Mouse (Mus musculus): ENCODE data around the gene Ptpra. TPM values are rescaled to one million over a fixed set of nuclear protein-coding genes. Genes with fewer than 3 reads are reported as not detected.
"Not testable (repeated sequence)": the region's sequence is repeated elsewhere in the genome, so short reads cannot be mapped to it uniquely, and the experiment has no call there.

The Ptpra gene
- polyA plus RNA-seq, 1 experiment from 2014 or later, result 96.8 TPM

DNA sequence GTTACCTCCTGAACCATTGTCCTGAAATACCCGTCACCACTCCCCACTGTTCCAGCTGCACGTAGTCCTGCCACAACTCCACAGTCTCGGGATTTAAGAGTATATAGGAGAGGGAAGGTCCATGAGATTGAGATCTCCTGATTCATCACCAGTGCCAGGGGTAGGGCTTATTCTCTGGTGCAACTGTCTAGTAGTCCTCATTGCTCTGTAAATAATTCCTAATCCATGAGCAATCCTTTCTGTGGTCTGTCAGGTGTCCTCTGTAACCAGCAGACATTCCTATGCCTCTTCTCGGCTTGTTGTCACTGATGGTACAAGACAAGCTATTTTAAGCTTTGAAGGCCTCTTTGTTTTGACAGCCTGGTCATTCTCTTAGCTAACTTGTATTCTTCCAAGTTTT is 46.9 kb downstream of the Ptpra start:
- no peak overlapping the region for H3K27ac ChIP-seq (replicated peaks; ENCODE audit: low read depth, low read length)

DNA sequence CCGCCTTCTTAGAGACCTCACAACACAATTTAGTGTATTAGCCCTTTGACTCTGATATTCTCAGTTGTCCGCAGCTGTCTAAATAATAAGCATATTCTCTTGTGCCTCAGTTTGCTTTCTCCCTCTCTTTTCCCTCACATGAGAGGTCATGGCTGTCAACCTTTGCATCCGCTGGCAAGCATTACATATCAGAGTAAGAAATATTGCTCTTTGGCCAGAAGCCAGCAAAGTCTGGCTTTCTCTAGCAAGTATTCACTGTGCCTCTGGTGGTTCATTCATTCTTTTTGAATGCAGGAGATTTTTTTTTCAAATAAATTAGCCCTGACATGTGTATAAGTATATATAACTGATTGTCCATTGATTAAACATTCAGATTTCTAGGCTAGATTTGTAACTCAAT is 49.5 kb downstream of the Ptpra start:
- peak; percentile 3 for DNase-seq (ENCODE audit: low spot score)
- H3K4me3 ChIP-seq (ENCODE audit: low read depth, low read length), result no peak overlapping the region
- no peaks in the 10 kb centered on the region for H3K36me3 ChIP-seq (replicated peaks; ENCODE audit: control insufficient read depth, insufficient read depth, low read depth, low read length)
- H3K27ac ChIP-seq (replicated peaks; ENCODE audit: low read depth, low read length), result no peak overlapping the region
- ATAC-seq (replicated peaks; ENCODE audit: insufficient number of reproducible peaks, low FRiP score, low TSS enrichment, low read depth), result no peak
- WGBS, result 87% methylated on average over 3 of the region's 3 CpGs
- H3K27me3 ChIP-seq (ENCODE audit: control insufficient read depth, insufficient read depth, low read length), result no peaks in the 10 kb centered on the region
- H3K9me3 ChIP-seq (replicated peaks; ENCODE audit: control insufficient read depth, low read length), result no peaks in the 10 kb centered on the region
- H3K9ac ChIP-seq (replicated peaks; ENCODE audit: low read length), result no peak overlapping the region
- no peaks in the 10 kb centered on the region for H3K4me1 ChIP-seq (ENCODE audit: control insufficient read depth, insufficient read depth, low read length)
- no peak overlapping the region for H3K4me2 ChIP-seq (ENCODE audit: low read depth, low read length)

More for the DNA sequence above, 46.9 kb downstream of the Ptpra start:
- Histone ChIP-seq H3K27me3 (ENCODE audit: control insufficient read depth, insufficient read depth, low read length) (no peaks in the 10 kb centered on the region), H3K36me3 (replicated peaks; ENCODE audit: control insufficient read depth, insufficient read depth, low read depth, low read length) (no peaks in the 10 kb centered on the region), H3K4me3 (ENCODE audit: low read depth, low read length) (no peak overlapping the region), H3K9me3 (replicated peaks; ENCODE audit: control insufficient read depth, low read length) (no peaks in the 10 kb centered on the region), H3K4me1 (ENCODE audit: control insufficient read depth, insufficient read depth, low read length) (no peaks in the 10 kb centered on the region), H3K4me2 (ENCODE audit: low read depth, low read length) (no peak overlapping the region), H3K9ac (replicated peaks; ENCODE audit: low read length) (no peak overlapping the region)
- ATAC-seq (replicated peaks; ENCODE audit: insufficient number of reproducible peaks, low FRiP score, low TSS enrichment, low read depth), result no peak
- no peak for DNase-seq (ENCODE audit: low spot score)
- 69% methylated on average over 4 of the region's 4 CpGs for WGBS

DNA sequence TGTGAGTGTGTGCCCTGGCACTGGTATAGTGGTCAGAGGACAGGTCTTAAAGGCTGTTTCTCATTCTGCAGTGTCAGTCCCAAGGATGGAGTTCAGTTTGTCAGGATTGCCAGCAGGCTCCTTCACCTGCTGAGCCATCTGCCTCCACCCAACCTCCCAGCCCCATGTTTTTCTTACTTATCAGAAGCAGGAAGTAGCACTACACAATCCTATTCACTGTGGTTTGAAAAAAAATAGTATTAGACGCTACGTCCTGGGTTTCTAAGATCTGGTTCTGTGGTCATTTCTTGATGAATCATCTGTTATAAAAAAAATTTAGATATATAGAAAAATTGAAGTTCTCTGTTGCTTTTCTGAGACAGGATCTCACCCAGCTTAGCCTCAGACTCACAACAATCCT is 51.5 kb downstream of the Ptpra start:
- DNase-seq (ENCODE audit: low spot score) (no peak), ATAC-seq (replicated peaks; ENCODE audit: insufficient number of reproducible peaks, low FRiP score, low TSS enrichment, low read depth) (no peak)
- WGBS, result 97% methylated on average over 2 of the region's 2 CpGs
- H3K4me1 ChIP-seq (ENCODE audit: control insufficient read depth, insufficient read depth, low read length), result no peaks in the 10 kb centered on the region
- H3K36me3 ChIP-seq (replicated peaks; ENCODE audit: control insufficient read depth, insufficient read depth, low read depth, low read length), result no peaks in the 10 kb centered on the region
- no peak overlapping the region for H3K27ac ChIP-seq (replicated peaks; ENCODE audit: low read depth, low read length)
- H3K9ac ChIP-seq (replicated peaks; ENCODE audit: low read length), result no peak overlapping the region
- no peaks in the 10 kb centered on the region for H3K27me3 ChIP-seq (ENCODE audit: control insufficient read depth, insufficient read depth, low read length)
- H3K9me3 ChIP-seq (replicated peaks; ENCODE audit: control insufficient read depth, low read length), result no peaks in the 10 kb centered on the region
- no peak overlapping the region for H3K4me2 ChIP-seq (ENCODE audit: low read depth, low read length)
- no peak overlapping the region for H3K4me3 ChIP-seq (ENCODE audit: low read depth, low read length)

DNA sequence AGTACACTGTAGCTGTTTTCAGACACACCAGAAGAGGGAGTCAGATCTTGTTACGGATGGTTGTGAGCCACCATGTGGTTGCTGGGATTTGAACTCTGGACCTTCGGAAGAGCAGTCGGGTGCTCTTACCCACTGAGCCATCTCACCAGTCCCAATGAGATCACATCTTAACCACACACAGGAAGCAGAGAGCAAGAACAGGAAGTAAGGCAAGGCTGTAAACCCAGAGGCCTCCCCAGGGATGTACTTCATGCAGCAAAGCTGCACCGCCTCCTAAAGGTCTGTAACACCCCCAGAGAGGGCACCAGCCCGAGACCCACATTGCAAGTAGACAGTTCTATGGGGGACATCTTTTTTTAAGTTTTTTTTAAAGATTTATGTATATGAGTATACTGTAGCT is 61.5 kb downstream of the Ptpra start:
- ATAC-seq (replicated peaks; ENCODE audit: insufficient number of reproducible peaks, low FRiP score, low TSS enrichment, low read depth); H3K4me1 ChIP-seq (ENCODE audit: control insufficient read depth, insufficient read depth, low read length); H3K9ac ChIP-seq (replicated peaks; ENCODE audit: low read length); H3K4me2 ChIP-seq (ENCODE audit: low read depth, low read length); H3K36me3 ChIP-seq (replicated peaks; ENCODE audit: control insufficient read depth, insufficient read depth, low read depth, low read length); H3K9me3 ChIP-seq (replicated peaks; ENCODE audit: control insufficient read depth, low read length); H3K27ac ChIP-seq (replicated peaks; ENCODE audit: low read depth, low read length); H3K4me3 ChIP-seq (ENCODE audit: low read depth, low read length); DNase-seq (ENCODE audit: low spot score); H3K27me3 ChIP-seq (ENCODE audit: control insufficient read depth, insufficient read depth, low read length): not testable (repeated sequence)
- WGBS, result 94% methylated on average over 5 of the region's 5 CpGs

DNA sequence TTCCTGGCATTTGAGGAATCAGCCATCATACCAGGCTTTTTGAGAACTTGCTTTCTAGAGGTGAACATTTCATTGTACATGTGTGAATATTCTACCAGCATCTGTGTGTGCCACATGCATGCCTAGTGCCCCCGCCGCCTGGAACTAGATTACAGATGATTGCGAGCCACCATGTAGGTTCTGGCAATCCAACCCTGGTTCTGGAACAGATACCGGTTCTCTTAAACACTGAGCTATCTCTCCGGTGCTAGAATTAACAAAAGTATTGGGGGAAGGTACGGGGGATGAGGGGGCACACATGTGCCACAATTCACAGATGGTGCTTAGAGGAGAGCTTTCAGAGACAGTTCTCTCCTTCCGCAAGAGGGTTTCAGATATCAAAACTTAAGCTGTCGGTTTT is 63.8 kb downstream of the Ptpra start:
- no peak for ATAC-seq (replicated peaks; ENCODE audit: insufficient number of reproducible peaks, low FRiP score, low TSS enrichment, low read depth)
- Histone ChIP-seq H3K4me2 (ENCODE audit: low read depth, low read length) (no peak overlapping the region), H3K9ac (replicated peaks; ENCODE audit: low read length) (no peak overlapping the region), H3K4me3 (ENCODE audit: low read depth, low read length) (no peak overlapping the region), H3K27ac (replicated peaks; ENCODE audit: low read depth, low read length) (no peak overlapping the region), H3K27me3 (ENCODE audit: control insufficient read depth, insufficient read depth, low read length) (no peaks in the 10 kb centered on the region), H3K36me3 (replicated peaks; ENCODE audit: control insufficient read depth, insufficient read depth, low read depth, low read length) (no peaks in the 10 kb centered on the region; the same call in 1 of the 2 replicates), H3K4me1 (ENCODE audit: control insufficient read depth, insufficient read depth, low read length) (no peaks in the 10 kb centered on the region), H3K9me3 (replicated peaks; ENCODE audit: control insufficient read depth, low read length) (no peaks in the 10 kb centered on the region)
- no peak for DNase-seq (ENCODE audit: low spot score)
- 96% methylated on average over 8 of the region's 8 CpGs for WGBS

DNA sequence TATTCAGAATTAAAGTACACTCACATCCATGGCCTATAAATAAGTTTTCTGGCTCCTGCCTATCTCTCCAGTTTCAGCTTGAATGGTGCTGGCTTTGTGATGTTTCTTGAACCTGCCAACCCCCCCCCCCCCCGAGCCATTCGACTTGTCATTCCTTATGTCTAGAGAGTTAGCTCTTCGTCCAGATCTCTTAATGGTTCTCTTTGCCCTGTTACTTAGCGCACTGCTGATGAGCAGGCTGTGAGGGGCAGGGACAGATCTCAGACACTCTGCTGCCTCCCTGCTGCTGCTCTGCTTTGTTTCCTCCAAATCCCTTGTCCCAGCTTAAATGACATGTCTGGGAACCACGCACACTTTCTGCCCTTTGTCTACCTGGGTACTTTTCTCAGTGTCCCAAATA is 65.7 kb downstream of the Ptpra start:
- no peak overlapping the region for H3K9ac ChIP-seq (replicated peaks; ENCODE audit: low read length)

DNA sequence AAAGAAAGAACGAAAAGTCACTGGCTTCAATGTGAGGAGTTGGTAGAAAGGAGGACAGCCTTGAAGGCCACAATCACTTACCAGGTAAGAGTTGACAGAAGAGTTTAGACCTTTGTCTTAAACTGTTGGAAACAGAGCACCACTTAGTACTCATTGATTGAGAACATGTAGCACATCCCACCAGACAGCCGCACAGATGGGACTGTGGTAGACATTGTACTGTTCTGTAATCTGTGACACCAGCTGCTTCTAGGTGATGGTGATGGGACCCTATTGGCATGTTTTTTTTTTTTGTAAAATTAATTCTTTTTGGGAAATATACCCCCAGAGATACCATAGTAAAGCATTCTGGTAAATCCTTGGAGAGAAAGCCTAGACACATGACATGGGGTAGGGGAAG is 71.8 kb downstream of the Ptpra start:
- H3K4me2 ChIP-seq (ENCODE audit: low read depth, low read length), result no peak overlapping the region
- H3K9me3 ChIP-seq (replicated peaks; ENCODE audit: control insufficient read depth, low read length), result no peaks in the 10 kb centered on the region
- H3K27ac ChIP-seq (replicated peaks; ENCODE audit: low read depth, low read length), result no peak overlapping the region
- DNase-seq (ENCODE audit: low spot score), result no peak
- no peak for ATAC-seq (replicated peaks; ENCODE audit: insufficient number of reproducible peaks, low FRiP score, low TSS enrichment, low read depth)
- 88% methylated on average over 2 of the region's 2 CpGs for WGBS
- no peak overlapping the region for H3K9ac ChIP-seq (replicated peaks; ENCODE audit: low read length)
- no peaks in the 10 kb centered on the region for H3K36me3 ChIP-seq (replicated peaks; ENCODE audit: control insufficient read depth, insufficient read depth, low read depth, low read length)
- H3K27me3 ChIP-seq (ENCODE audit: control insufficient read depth, insufficient read depth, low read length), result no peaks in the 10 kb centered on the region
- no peak overlapping the region for H3K4me3 ChIP-seq (ENCODE audit: low read depth, low read length)
- no peaks in the 10 kb centered on the region for H3K4me1 ChIP-seq (ENCODE audit: control insufficient read depth, insufficient read depth, low read length)

More for the DNA sequence above, 65.7 kb downstream of the Ptpra start:
- no peak overlapping the region for H3K4me2 ChIP-seq (ENCODE audit: low read depth, low read length)
- no peaks in the 10 kb centered on the region for H3K9me3 ChIP-seq (replicated peaks; ENCODE audit: control insufficient read depth, low read length)
- no peaks in the 10 kb centered on the region; the same call in 1 of the 2 replicates for H3K36me3 ChIP-seq (replicated peaks; ENCODE audit: control insufficient read depth, insufficient read depth, low read depth, low read length)
- no peaks in the 10 kb centered on the region for H3K4me1 ChIP-seq (ENCODE audit: control insufficient read depth, insufficient read depth, low read length)
- WGBS, result 54% methylated on average over 5 of the region's 5 CpGs
- no peak for ATAC-seq (replicated peaks; ENCODE audit: insufficient number of reproducible peaks, low FRiP score, low TSS enrichment, low read depth)
- DNase-seq (ENCODE audit: low spot score), result no peak
- H3K27ac ChIP-seq (replicated peaks; ENCODE audit: low read depth, low read length), result no peak overlapping the region
- H3K4me3 ChIP-seq (ENCODE audit: low read depth, low read length), result no peak overlapping the region
- H3K27me3 ChIP-seq (ENCODE audit: control insufficient read depth, insufficient read depth, low read length), result no peaks in the 10 kb centered on the region

DNA sequence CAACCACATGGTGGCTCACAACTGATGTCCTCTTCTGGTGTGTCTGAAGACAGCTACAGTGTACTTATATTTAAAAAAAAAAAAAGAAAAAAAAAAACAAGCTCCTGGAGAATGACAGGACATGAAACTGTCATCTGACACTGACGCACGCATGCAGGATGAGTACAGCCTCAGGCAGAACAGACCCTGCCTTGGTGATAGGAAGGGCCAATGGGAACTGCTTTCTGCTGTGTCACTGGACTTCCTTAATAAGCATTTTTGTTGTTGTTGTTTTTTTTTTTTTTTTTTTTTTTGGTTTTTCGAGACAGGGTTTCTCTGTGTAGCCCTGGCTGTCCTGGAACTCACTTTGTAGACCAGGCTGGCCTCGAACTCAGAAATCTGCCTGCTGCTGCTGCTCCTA is 75.4 kb downstream of the Ptpra start:
- not testable (repeated sequence) for H3K27me3 ChIP-seq (ENCODE audit: control insufficient read depth, insufficient read depth, low read length); H3K9me3 ChIP-seq (replicated peaks; ENCODE audit: control insufficient read depth, low read length); DNase-seq (ENCODE audit: low spot score); H3K4me1 ChIP-seq (ENCODE audit: control insufficient read depth, insufficient read depth, low read length); H3K27ac ChIP-seq (replicated peaks; ENCODE audit: low read depth, low read length); ATAC-seq (replicated peaks; ENCODE audit: insufficient number of reproducible peaks, low FRiP score, low TSS enrichment, low read depth); H3K9ac ChIP-seq (replicated peaks; ENCODE audit: low read length); H3K36me3 ChIP-seq (replicated peaks; ENCODE audit: control insufficient read depth, insufficient read depth, low read depth, low read length); H3K4me2 ChIP-seq (ENCODE audit: low read depth, low read length); H3K4me3 ChIP-seq (ENCODE audit: low read depth, low read length)
- 89% methylated on average over 3 of the region's 4 CpGs for whole genome bisulfite sequencing

Measured in embryonic facial prominence, embryonic 11.5 days (tissue).